Comparison of ENCODE assay signal across 8 mouse cellular contexts in the genomic region with DNA sequence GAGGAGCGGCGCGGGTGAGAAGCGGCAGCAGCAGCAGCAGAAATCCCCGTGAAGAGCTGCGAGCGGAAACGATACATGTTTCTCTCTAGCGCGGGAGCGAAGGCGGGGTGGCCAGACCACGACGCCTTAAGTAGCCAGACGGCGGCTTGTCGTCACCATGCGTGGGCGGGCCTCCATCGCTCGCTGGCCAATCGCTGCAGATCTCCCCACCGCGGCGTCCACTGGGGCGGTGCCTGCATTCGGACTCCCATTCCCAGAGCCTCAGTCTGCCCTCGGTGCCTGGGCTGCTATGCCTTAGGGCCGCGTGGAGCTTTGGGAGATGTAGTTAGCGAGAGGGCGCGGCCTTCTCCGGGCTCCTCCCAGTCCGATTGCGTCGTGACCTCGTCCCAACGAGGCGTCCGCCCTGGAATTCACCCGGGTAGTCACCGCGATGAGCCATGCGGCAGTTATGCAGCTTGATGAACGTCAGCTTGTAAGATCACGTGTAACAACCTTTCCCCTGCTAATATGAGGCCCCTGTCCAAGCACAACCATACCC. TPM values are rescaled to one million over a fixed set of nuclear protein-coding genes. Genes with fewer than 3 reads are reported as not detected.
A peak's percentile ranks its signal among the peaks of the same experiment; 100 is the strongest.
DNase-seq lines count a peak whose midpoint lies in the region; ATAC-seq and TF ChIP-seq lines count a peak whose summit lies in the region.

No protein-coding gene starts in this region.

- WGBS in heart, embryonic 10.5 days, result under 1% methylated on average over 47 of the region's 47 CpGs
- under 1% methylated on average over 47 of the region's 47 CpGs for WGBS in kidney, embryonic 15.5 days

- H3K9ac ChIP-seq in kidney, embryonic 15.5 days, result peak overlapping the region; percentile 97

- ATAC-seq in kidney, embryonic 15.5 days (replicated peaks; ENCODE audit: low FRiP score), result peak; percentile 99
- ATAC-seq in monocyte, adult 5-6 weeks (replicated peaks; ENCODE audit: insufficient number of reproducible peaks, low FRiP score, low TSS enrichment, poor library complexity, severe bottlenecking), result peak; percentile 90

- TF ChIP-seq CTCF in bone marrow macrophage, adult 2 months (IDR thresholded peaks at IDR 0.05; ENCODE audit: low read depth, low read length), result no peak
- no peak for TF ChIP-seq CTCF in embryonic fibroblast, embryonic 13.5 days (IDR thresholded peaks at IDR 0.05; ENCODE audit: borderline replicate concordance, insufficient read depth, low read length)

- H3K36me3 ChIP-seq in heart, embryonic 10.5 days, result 0 out of 2 replicates have a peak, but pooled peaks cover under 1% of the 10 kb centered on the region
- H3K36me3 ChIP-seq in kidney, embryonic 15.5 days, result no peaks in the 10 kb centered on the region

- peak overlapping the region; percentile 88 for H3K27ac ChIP-seq in bone marrow macrophage, adult 2 months (ENCODE audit: insufficient read depth, low read depth, low read length)
- H3K27ac ChIP-seq in embryonic fibroblast, embryonic 13.5 days (ENCODE audit: insufficient read depth, low read length), result peak overlapping the region; percentile 93
- peak overlapping the region; percentile 99 for H3K27ac ChIP-seq in heart, embryonic 10.5 days
- peak overlapping the region; percentile 99 for H3K27ac ChIP-seq in kidney, embryonic 15.5 days

- no peaks in the 10 kb centered on the region for H3K27me3 ChIP-seq in heart, embryonic 10.5 days (ENCODE audit: insufficient read depth, poor library complexity, severe bottlenecking)
- no peaks in the 10 kb centered on the region for H3K27me3 ChIP-seq in kidney, embryonic 15.5 days

- DNase-seq in A20 (ENCODE audit: low read depth, low spot score), result peak; percentile 99
- peak; percentile 100 for DNase-seq in heart, embryonic 10.5 days (ENCODE audit: low spot score)
- peak; percentile 99 for DNase-seq in liver
- peak; percentile 98 to 99 for DNase-seq in spleen, postnatal 4 days (ENCODE audit: low spot score in 2 of 2)

- peak; percentile 72; the same call in 1 of the 2 replicates for TF ChIP-seq POLR2A in bone marrow macrophage, adult 2 months (IDR thresholded peaks at IDR 0.05; ENCODE audit: borderline replicate concordance, low read depth, low read length)
- peak; percentile 100 for TF ChIP-seq POLR2A in embryonic fibroblast, embryonic 13.5 days (IDR thresholded peaks at IDR 0.05; ENCODE audit: low read depth, low read length)

- peak overlapping the region; percentile 94 for H3K4me3 ChIP-seq in bone marrow macrophage, adult 2 months (ENCODE audit: insufficient read depth, low read length)
- H3K4me3 ChIP-seq in embryonic fibroblast, embryonic 13.5 days (ENCODE audit: insufficient read depth, low read length), result peak overlapping the region; percentile 99
- peak overlapping the region; percentile 98 for H3K4me3 ChIP-seq in heart, embryonic 10.5 days
- peak overlapping the region; percentile 100 for H3K4me3 ChIP-seq in kidney, embryonic 15.5 days (replicated peaks)

- peaks cover 10% of the 10 kb centered on the region for H3K4me1 ChIP-seq in bone marrow macrophage, adult 2 months (ENCODE audit: control insufficient read depth, insufficient read depth, low read length)
- peaks cover 3% of the 10 kb centered on the region; the same call in 1 of the 2 replicates for H3K4me1 ChIP-seq in embryonic fibroblast, embryonic 13.5 days (ENCODE audit: control insufficient read depth, insufficient read depth, low read length)
- H3K4me1 ChIP-seq in heart, embryonic 10.5 days, result peaks cover 20% of the 10 kb centered on the region
- H3K4me1 ChIP-seq in kidney, embryonic 15.5 days, result peaks cover 15% of the 10 kb centered on the region

- no peaks in the 10 kb centered on the region for H3K9me3 ChIP-seq in heart, embryonic 10.5 days
- no peaks in the 10 kb centered on the region for H3K9me3 ChIP-seq in kidney, embryonic 15.5 days (replicated peaks)

- peak overlapping the region; percentile 72 for H3K4me2 ChIP-seq in kidney, embryonic 15.5 days

RNA-seq across cellular contexts. Expression of a gene that starts 23.9 kb away (rescaled TPM):
- polyA plus RNA-seq in bone marrow macrophage, adult 2 months (2012; ENCODE audit: insufficient read depth, insufficient read length, missing spikeins), result not detected in 2 replicates
- not detected in 2 replicates for polyA plus RNA-seq in embryonic fibroblast, embryonic 13.5 days (2011; ENCODE audit: insufficient read length, low read depth, missing spikeins)
- 11.5 and 20.7 TPM in 2 replicates for polyA plus RNA-seq in heart, embryonic 10.5 days (2016; fragmentation: Nextera tagmentation; extraction: Ambion mirVana)
- polyA plus RNA-seq in kidney, embryonic 15.5 days (2015; fragmentation: Nextera tagmentation; extraction: Ambion mirVana), result 0.17 and 0.24 TPM in 2 replicates
- 0.29 to 1.2 TPM (median 0.96 TPM) in 3 replicates for total RNA-seq in monocyte, adult 5-6 weeks (2017)

RNA-seq across cellular contexts. Expression of a gene that starts 25.2 kb away (rescaled TPM):
- 46.0 and 59.7 TPM in 2 replicates for polyA plus RNA-seq in bone marrow macrophage, adult 2 months (2012; ENCODE audit: insufficient read depth, insufficient read length, missing spikeins)
- 151 and 161 TPM in 2 replicates for polyA plus RNA-seq in embryonic fibroblast, embryonic 13.5 days (2011; ENCODE audit: insufficient read length, low read depth, missing spikeins)
- polyA plus RNA-seq in heart, embryonic 10.5 days (2016; fragmentation: Nextera tagmentation; extraction: Ambion mirVana), result 95.0 and 98.2 TPM in 2 replicates
- polyA plus RNA-seq in kidney, embryonic 15.5 days (2015; fragmentation: Nextera tagmentation; extraction: Ambion mirVana), result 102 and 105 TPM in 2 replicates
- total RNA-seq in monocyte, adult 5-6 weeks (2017), result 450 to 581 TPM (median 532 TPM) in 3 replicates

Comparison
In these comparisons a context has a peak if more than half of its experiments do, and no peak if none do; other contexts are left out.
1. Peak in every context shown above with its lines: DNase-seq, ATAC-seq, H3K4me3 ChIP-seq and H3K27ac ChIP-seq.
2. RNA of a gene that starts 23.9 kb away (polyA plus RNA-seq): 11.5 to 20.7 TPM in heart, embryonic 10.5 days; 0.17 to 0.24 TPM in kidney, embryonic 15.5 days, not detected in embryonic fibroblast, embryonic 13.5 days and not detected in bone marrow macrophage, adult 2 months; every median in the first group is over 10 times any median in the second.